Mouse (Mus musculus): ENCODE results near the gene Smad6.
A peak's percentile ranks its signal among the peaks of the same experiment; 100 is the strongest.

The Smad6 gene

GRCm38 (mm10) chr9:63909618-63910017 is 112.2 kb downstream of the Smad6 start:
- peak; percentile 75 for DNase-seq

DNA sequence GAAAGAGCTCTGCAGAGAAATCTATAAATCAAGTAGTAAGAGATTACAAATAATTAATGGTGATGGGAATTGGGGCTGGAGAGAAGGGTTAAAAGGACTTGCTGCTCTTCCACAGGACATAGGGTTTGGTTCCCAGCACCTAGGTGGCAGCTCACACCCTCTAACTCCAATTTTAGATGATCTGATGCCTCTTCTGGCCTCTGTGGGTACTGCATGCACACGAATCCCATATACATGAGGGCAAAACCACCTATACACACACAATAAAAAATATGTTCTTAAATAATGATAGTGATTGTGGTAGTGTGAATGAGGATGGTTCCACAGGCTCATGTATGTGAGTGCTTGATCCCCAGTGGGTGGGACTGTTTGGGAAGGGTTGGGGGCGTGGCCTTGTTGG is 117.3 kb downstream of the Smad6 start:
- DNase-seq: no peak
